Mouse (Mus musculus) v-Abl transformed pro-B cells (cell line): ENCODE measurements at regions not wholly inside any gene's neighbourhood (a gene's known extent, or its start where the extent isn't known, plus 50 kb on each side); places are given as distances from the start of the nearest gene placed in this dataset.

Experiments
- in situ Hi-C, 2 experiments: fragments of 400-800 bp; cut with MboI; formaldehyde crosslinking; loops; one replicate each; pipeline ENCODE4 v1.15.1; 2025; ENCODE audit not compliant: unreplicated experiment in 2 of 2

DNA sequence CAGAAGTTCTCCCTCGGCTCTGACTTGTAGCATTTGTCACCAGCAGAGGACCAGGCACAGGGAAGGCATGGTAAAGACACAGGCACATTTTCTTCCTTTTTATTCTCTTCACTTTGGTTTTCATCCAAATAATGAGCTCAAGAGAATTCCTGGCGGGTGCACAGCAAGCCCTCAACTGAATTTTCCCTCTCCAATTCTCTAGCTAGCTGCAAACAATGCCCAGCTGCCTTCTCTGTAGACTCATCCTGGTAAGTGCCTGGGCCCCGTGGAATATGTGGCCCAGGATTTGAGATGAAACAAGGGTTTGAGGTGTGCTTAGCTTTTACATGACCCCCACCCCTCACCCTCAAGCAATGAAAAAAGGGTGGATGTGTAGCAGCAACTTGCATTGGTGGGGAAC lies 90.4 kb downstream of the Otol1 start:
- in situ Hi-C loops, result no loop called here

- in situ Hi-C loops, result loop anchor here in 1 of 2 experiments (25.0 kb wide), 1 partner anchor 1810 kb away; no protein-coding TSS in a partner anchor
Observed at GRCm38 (mm10) chr3:70102091-70102490, 94.7 kb downstream of the Otol1 start.

GRCm38 (mm10) chr3:70102593-70103213 lies 95.3 kb downstream of the Otol1 start:
- in situ Hi-C loops, result loop anchor here in 1 of 2 experiments (25.0 kb wide), 1 partner anchor 1810 kb away; no protein-coding TSS in a partner anchor

DNA sequence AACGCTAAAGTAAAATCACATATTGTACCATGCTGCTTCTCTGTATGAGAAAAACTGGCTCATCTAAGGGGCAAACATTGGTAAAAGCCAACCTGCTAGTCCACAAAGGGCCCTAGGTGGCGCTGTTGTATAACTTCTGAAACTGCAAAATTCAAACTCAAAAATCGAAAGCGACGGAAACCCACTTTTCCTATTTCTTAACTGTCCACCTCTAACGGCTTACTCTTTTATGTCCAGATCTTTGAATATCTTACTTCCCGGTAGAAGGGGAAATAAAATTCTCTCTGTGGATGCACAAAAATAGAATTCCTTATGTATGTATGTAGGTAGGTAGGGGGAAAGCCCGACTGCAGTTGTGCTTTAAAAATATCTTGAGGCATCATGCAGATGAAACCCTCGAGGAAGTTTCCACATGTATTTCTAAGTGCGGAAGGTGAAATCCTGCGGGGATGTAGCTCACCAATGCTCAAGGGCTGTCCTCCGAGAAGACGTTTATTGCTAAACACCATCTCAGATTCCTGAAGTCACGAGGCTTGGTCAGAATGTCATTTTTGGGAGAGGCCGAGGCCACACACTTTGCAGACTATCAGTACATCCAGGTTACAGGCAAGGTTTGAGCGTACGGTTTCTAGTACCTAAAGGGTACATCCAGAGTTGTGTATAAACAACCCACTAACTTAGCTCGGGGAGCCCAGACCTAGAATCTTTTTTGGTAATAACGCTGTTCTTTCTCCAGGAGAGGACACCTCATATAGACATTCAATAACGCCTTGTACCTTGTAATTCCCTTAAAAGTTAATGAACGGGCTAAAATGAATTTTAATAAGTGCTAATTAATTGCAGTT lies 96.8 kb downstream of the Otol1 start:
- in situ Hi-C loops, result loop anchor here in 1 of 2 experiments (25.0 kb wide), 1 partner anchor 1808 kb away; no protein-coding TSS in a partner anchor

DNA sequence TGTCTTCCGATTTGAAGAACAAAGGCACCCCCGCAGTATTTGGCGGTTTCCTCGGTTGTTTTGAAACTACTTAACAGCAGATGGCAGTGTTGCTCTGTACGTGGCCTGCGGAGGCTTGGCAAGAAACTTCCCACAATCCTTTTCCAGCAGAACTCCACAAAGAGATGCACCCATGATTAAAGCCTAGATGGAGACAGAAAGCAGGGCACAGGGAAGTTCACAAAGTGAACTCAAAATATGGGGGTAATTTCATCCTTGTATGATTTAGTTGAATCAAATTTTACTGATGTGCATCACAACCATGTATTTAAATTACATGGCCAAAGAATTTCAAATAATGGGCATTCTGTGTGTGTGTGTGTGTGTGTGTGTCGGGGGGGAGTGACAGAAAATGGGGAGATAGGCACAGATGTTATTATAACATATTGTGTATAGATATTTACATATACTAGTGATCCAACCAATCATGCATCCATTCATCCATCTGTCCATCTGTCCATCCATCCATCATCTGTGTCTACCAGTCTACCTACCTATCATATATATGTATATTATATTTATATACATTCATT lies 97.5 kb downstream of the Otol1 start:
- in situ Hi-C loops, result loop anchor here in 1 of 2 experiments (25.0 kb wide), 1 partner anchor 1807 kb away; no protein-coding TSS in a partner anchor

DNA sequence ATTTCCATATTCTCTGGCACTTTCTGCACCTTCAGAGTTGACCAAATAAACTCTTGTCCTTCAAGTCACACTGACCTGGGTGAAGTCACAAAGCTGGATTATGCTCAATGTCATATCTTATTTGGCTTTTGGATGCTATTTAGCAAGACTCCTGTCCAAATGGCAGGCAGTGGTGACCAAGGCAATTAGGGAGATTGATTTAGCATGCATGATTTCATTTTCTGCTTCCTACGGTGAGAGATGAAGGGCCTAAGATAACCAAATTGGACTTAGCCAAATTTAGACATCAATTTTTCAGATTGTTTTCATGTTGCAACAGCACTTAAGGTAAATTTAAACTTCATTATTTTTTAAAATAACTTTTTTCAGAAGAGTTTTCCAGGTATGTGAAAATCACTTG lies 98.1 kb downstream of the Otol1 start:
- in situ Hi-C loops, result loop anchor here in 1 of 2 experiments (25.0 kb wide), 1 partner anchor 1807 kb away; no protein-coding TSS in a partner anchor

GRCm38 (mm10) chr3:70106141-70106540 lies 98.7 kb downstream of the Otol1 start:
- in situ Hi-C loops, result loop anchor here in 1 of 2 experiments (25.0 kb wide), 1 partner anchor 1806 kb away; no protein-coding TSS in a partner anchor

GRCm38 (mm10) chr3:70126212-70126611 lies 118.8 kb downstream of the Otol1 start:
- in situ Hi-C loops, result no loop called here

GRCm38 (mm10) chr3:70130241-70131029 lies 123.0 kb downstream of the Otol1 start:
- in situ Hi-C loops, result no loop called here

GRCm38 (mm10) chr3:70134963-70135362 lies 127.5 kb downstream of the Otol1 start:
- in situ Hi-C loops, result no loop called here

GRCm38 (mm10) chr3:70138488-70138887 lies 131.1 kb downstream of the Otol1 start:
- in situ Hi-C loops, result no loop called here

DNA sequence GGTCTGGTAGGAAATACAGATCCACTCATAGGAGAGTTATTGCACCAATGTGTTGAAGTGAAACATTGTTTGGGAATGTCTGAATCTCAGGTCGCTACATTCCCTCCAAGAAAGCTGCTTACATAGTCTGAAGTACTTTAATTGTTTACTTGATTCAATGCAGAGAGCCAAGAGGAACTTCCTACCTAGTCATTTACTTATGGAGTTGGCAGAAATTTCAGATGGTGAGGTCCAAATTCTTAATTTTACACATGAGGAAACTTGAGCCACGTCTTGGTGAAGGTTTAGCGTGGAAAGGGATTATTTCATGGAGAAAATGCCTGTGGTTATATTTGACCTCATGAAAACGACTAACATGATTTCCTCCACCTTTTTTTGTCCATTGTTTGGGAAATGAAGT lies 131.5 kb downstream of the Otol1 start:
- in situ Hi-C loops, result no loop called here

GRCm38 (mm10) chr3:70145728-70146127 lies 138.3 kb downstream of the Otol1 start:
- in situ Hi-C loops, result no loop called here

DNA sequence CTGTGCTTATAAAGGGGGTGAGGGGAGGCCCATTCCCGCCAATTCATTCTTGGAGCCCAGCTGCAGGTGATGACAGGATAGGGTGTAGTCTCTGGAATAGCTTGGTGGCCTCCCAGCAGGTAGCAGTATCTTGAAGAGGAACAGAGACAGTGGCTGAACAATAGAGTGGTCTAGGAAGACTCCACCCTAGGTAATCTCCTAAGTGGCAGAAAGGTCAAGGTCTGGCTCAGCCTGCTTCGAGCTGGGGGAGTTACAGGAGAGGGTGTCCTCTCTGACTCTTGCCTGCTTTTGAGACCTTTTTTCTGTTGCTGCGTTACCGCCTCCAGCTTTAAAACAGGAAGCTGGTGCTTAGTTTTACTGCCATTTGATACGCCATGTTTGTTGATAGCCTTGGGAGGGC lies 143.7 kb downstream of the Otol1 start:
- in situ Hi-C loops, result no loop called here

- in situ Hi-C loops, result no loop called here
Observed at GRCm38 (mm10) chr3:70160043-70160442, 152.6 kb downstream of the Otol1 start.

DNA sequence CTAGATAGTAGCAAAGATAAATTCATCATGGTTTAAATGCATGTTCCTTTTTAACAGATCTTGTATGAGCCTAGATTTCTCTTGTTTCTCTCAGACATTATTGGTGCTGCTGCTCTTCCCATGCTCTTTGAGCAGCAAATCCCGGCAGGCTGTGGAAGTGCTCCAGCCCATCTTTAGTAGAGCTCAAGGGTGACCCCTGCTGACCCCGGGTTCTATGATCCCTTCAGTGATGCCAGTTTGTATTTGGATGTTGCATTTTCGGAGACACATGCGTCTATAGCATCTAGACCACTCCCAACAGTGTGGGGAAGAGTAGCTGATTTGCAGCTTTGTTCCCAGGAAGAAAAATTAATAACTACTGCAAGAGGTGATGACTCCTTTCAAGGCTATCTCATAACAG lies 164.3 kb downstream of the Otol1 start:
- in situ Hi-C loops, result no loop called here

DNA sequence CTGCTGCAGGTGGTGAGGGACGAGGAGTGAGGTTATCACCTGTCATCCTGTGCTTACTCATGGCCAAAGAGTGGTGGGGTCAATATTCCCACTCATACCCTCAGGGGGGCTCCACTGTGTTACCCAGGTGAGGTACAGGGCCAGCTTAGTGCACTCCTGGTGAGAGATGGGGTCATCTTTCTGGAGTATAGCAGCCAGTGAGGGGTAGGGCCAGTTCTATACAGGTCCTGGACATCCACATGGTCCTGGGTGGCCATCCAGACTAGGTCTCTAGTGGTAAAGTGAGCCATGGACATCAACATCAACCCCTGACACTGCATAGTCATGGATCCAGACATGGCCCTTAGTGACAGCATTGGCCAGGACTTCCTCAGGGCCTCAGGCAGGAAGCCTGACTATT lies 169.0 kb downstream of the Otol1 start:
- in situ Hi-C loops, result no loop called here

DNA sequence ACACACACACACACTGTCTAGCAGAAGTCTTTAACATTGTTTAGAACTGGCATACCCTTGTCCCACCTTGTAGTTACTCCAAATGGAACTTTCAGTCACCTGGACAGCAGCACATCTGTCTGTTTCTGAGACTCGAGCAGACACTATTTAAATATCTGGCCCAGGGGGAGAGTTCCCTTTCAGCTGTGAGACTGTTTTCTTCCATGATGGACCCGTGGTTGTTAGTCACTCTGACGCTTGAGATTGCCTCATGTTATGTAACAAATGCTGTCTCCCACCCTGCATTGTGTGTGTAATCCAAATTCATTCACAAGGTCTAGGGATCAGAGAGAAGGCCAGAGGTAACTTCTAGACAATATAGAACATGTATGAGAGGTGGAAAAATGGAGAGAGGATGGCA lies 174.2 kb downstream of the Otol1 start:
- in situ Hi-C loops, result no loop called here

GRCm38 (mm10) chr3:70190741-70191140 lies 183.3 kb downstream of the Otol1 start:
- in situ Hi-C loops, result no loop called here

GRCm38 (mm10) chr3:70196671-70197070 lies 189.3 kb downstream of the Otol1 start:
- in situ Hi-C loops, result no loop called here
